Comparison of ENCODE assay signal across 11 mouse cellular contexts in the genomic region with DNA sequence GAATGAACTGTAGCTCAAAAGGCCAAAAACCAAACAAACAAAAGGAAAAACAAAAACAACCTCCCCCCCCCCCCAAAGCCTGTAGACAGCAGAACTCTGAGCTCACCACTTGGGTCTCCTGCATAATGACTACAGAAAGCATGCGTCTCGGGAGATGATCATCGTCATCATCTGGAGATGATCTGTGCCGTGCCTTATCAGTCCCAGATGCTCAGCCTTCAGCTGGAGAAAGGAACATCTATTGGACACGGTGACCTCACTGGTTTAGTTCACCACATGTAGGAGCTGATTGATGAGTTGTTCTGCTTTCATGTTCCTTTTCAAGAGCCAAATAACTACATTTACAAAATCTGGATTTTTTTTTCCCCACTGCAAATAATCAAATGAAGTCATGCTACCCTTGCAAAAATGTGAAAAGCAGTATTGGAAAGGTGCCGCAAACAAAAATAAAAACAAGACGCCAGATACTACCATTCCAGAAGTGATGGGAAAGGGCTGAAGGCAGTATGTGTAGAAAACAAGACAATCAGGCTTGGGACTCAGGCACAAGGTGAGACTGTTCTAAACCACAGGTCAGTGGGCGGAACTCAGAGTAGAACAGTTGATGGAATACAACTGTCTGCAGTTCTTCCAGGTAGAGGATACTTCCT. TPM values are rescaled to one million over a fixed set of nuclear protein-coding genes. Genes with fewer than 3 reads are reported as not detected.
DNase-seq lines count a peak whose midpoint lies in the region; ATAC-seq and TF ChIP-seq lines count a peak whose summit lies in the region.
"Had no signal": no experiment of that assay in that cellular context is flagged by ENCODE, and none has a peak within 500 bp of the region (broad histone marks: within the 10 kb centered on the region; RNA-seq: fewer than 3 reads in every experiment).

A gene (plus strand): TSS at position 600 of the 650 bp plus-strand sequence.

- H3K9me3 ChIP-seq in intestine, embryonic 15.5 days: no peaks in the 10 kb centered on the region
- no peaks in the 10 kb centered on the region for H3K9me3 ChIP-seq in midbrain, embryonic 15.5 days

- WGBS in kidney, adult 2 months: 90% methylated on average over 8 of the region's 8 CpGs
- 74% methylated on average over 8 of the region's 8 CpGs for WGBS in intestine, embryonic 15.5 days
- 90% methylated on average over 8 of the region's 8 CpGs for WGBS in midbrain, embryonic 15.5 days

- no peak within 1 kb of the TSS; the same call in 1 of the 2 replicates for H3K4me2 ChIP-seq in intestine, embryonic 15.5 days (replicated peaks)
- no peak within 1 kb of the TSS for H3K4me2 ChIP-seq in midbrain, embryonic 15.5 days

- peak within 1 kb of the TSS; percentile 94 for H3K27ac ChIP-seq in kidney, adult 2 months (ENCODE audit: insufficient read depth, low read depth, low read length)
- H3K27ac ChIP-seq in testis, adult 2 months (ENCODE audit: control insufficient read depth, insufficient read depth, low read depth, low read length): peak within 1 kb of the TSS; percentile 66
- H3K27ac ChIP-seq in intestine, embryonic 15.5 days: peak within 1 kb of the TSS; percentile 85
- H3K27ac ChIP-seq in midbrain, embryonic 15.5 days: no peak within 1 kb of the TSS

- no peak within 1 kb of the TSS for H3K4me3 ChIP-seq in kidney, adult 2 months (ENCODE audit: insufficient read depth, low read depth, low read length)
- H3K4me3 ChIP-seq in testis, adult 2 months (ENCODE audit: control insufficient read depth, low read depth, low read length): peak within 1 kb of the TSS; percentile 53
- no peak within 1 kb of the TSS for H3K4me3 ChIP-seq in intestine, embryonic 15.5 days (replicated peaks)
- no peak within 1 kb of the TSS for H3K4me3 ChIP-seq in midbrain, embryonic 15.5 days

- TF ChIP-seq CTCF in kidney, adult 2 months (conservative IDR thresholded peaks at IDR 0.05; ENCODE audit: insufficient read depth, insufficient read length, low read depth, low read length): no peak
- no peak for TF ChIP-seq CTCF in testis, adult 2 months (IDR thresholded peaks at IDR 0.05; ENCODE audit: control insufficient read depth, insufficient read depth, insufficient replicate concordance, low read depth, low read length)

- no peak for TF ChIP-seq POLR2A in kidney, adult 2 months (IDR thresholded peaks at IDR 0.05; ENCODE audit: low read depth, low read length)
- no peak for TF ChIP-seq POLR2A in testis, adult 2 months (IDR thresholded peaks at IDR 0.05; ENCODE audit: control insufficient read depth, low read depth, low read length)

- H3K9ac ChIP-seq in intestine, embryonic 15.5 days: no peak within 1 kb of the TSS
- no peak within 1 kb of the TSS for H3K9ac ChIP-seq in midbrain, embryonic 15.5 days

- no peak for DNase-seq in kidney, adult 2 months
- no peak for DNase-seq in kidney, adult 18-20 months
- DNase-seq in testis, postnatal 10 days (ENCODE audit: low spot score): no peak
- DNase-seq in gastrocnemius, postnatal 36 days: no peak
- DNase-seq: cerebellum, adult 9-11 months; thymus, postnatal 14 days had no signal

- intact Hi-C loops in gastrocnemius, postnatal 36 days (cut with DNase I): no loop called here

- H3K4me1 ChIP-seq in kidney, adult 2 months (ENCODE audit: control insufficient read depth, insufficient read depth, low read length): no peaks in the 10 kb centered on the region
- peaks cover 11% of the 10 kb centered on the region for H3K4me1 ChIP-seq in testis, adult 2 months (ENCODE audit: control insufficient read depth, insufficient read depth, low read length)
- H3K4me1 ChIP-seq in intestine, embryonic 15.5 days (replicated peaks): 0 out of 2 replicates have a peak, but pooled peaks cover 3% of the 10 kb centered on the region
- no peaks in the 10 kb centered on the region for H3K4me1 ChIP-seq in midbrain, embryonic 15.5 days

- no peaks in the 10 kb centered on the region for H3K36me3 ChIP-seq in kidney, adult 2 months (ENCODE audit: control insufficient read depth, insufficient read depth, low read length)
- no peaks in the 10 kb centered on the region for H3K36me3 ChIP-seq in testis, adult 2 months (ENCODE audit: control insufficient read depth, insufficient read depth, low read length)
- H3K36me3 ChIP-seq in intestine, embryonic 15.5 days: no peaks in the 10 kb centered on the region
- H3K36me3 ChIP-seq in midbrain, embryonic 15.5 days (replicated peaks): no peaks in the 10 kb centered on the region

- no peaks in the 10 kb centered on the region for H3K27me3 ChIP-seq in kidney, adult 2 months (replicated peaks; ENCODE audit: control insufficient read depth, insufficient read depth, low read length)
- H3K27me3 ChIP-seq in testis, adult 2 months (ENCODE audit: control insufficient read depth, insufficient read depth, low read length): no peaks in the 10 kb centered on the region
- H3K27me3 ChIP-seq in intestine, embryonic 15.5 days (replicated peaks): no peaks in the 10 kb centered on the region
- H3K27me3 ChIP-seq in midbrain, embryonic 15.5 days (replicated peaks): no peaks in the 10 kb centered on the region

- ATAC-seq in intestine, embryonic 15.5 days: 0 out of 2 replicates have a peak, but pooled peaks have one; percentile 10
- no peak for ATAC-seq in midbrain, embryonic 15.5 days (replicated peaks)
- ATAC-seq: hindbrain, embryonic 16.5 days had no signal

RNA-seq across cellular contexts. Expression of the gene that starts here (rescaled TPM):
- not detected in 2 replicates for polyA plus RNA-seq in kidney, adult 2 months (2012; rRNA removed)
- 2.7 and 3.7 TPM in 2 replicates for polyA plus RNA-seq in testis, adult 2 months (2012; rRNA removed)
- 0.33 and 0.43 TPM in 2 replicates for polyA plus RNA-seq in intestine, embryonic 15.5 days (2015; fragmentation: Nextera tagmentation; extraction: Ambion mirVana)
- polyA plus RNA-seq in midbrain, embryonic 15.5 days (2015; fragmentation: Nextera tagmentation; extraction: Ambion mirVana): 0.11 TPM in 1 of 2 replicates, not detected in the other
- not detected for total RNA-seq in gastrocnemius, postnatal 36 days (2021)
- total RNA-seq: ES-E14 had no signal

Comparison
In these comparisons a context has a peak if more than half of its experiments do, and no peak if none do; other contexts are left out.
1. Peak in ATAC-seq and H3K27ac ChIP-seq in intestine, embryonic 15.5 days; RNA of the gene not detected or under 1 TPM.